Mouse (Mus musculus): ENCODE data around the gene Fgf4. TPM values are rescaled to one million over a fixed set of nuclear protein-coding genes. Genes with fewer than 3 reads are reported as not detected.
"Not testable (repeated sequence)": the region's sequence is repeated elsewhere in the genome, so short reads cannot be mapped to it uniquely, and the experiment has no call there.

Gene Fgf4
- polyA plus RNA-seq, 1 experiment = not detected

DNA sequence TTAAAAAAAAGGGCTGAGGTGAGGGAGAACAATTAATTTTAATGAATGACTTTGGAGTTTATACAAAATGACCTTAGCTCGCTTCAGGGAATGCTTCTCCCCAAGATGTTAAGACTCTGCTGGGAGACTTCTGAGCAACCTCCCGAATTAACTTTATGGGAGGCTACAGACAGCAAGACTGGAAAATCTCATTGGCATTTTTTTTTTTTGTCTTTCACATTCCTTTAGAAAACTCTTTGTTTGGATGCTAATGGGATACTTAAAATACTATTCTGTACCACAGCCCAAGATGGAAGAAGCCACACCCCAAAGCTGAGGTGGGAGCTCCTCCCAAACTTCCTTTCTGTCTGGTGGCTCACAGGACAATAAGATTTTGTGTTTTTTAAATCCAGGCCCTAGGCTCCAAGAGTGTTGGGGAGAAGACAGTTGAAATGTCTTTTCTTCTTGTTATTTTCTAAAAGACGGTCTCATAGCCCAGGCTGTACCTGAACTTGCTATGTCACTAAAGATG, 17.0 kb downstream of the Fgf4 start:
- no peak for DNase-seq (ENCODE audit: low spot score)

DNA sequence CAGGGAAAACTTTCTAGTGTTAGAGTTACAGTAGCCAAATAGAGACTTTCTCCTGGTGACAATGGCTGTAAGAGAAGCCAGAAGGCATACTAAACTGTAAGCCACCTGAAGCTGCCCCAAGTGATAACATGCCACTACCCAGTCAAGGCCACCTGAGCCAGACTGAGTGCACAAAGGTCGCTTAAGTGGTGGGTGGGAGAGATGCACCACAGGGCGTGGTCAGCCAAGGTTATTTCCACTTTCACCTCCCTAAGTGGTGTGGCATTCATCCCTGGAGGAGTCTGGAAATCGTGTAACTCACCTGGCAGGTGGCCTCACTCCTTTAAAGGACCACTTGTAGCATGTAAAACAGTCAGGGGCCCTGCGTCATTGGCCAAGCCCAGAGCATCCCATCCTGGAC, 20.0 kb downstream of the Fgf4 start:
- DNase-seq (ENCODE audit: low spot score) = no peak

DNA sequence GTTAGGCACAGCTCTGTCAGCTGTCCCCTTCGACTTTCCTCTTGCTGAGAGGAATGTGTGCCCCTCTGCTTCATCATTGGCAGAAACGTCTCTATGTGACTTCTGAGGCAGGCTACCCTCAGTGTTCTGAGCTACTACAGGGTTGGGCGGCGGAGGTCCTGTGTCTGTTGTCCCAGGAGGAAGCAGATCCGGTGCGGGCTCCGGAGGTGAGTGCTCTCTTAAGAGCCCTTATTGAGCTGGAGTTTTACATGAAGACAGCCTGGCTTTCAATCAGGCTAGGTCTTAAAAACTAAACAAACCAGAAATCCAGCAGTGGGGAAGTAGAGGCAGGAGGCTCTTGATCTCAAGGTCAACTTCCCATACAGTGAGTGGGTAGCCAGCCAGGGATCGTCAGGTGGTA, 20.4 kb downstream of the Fgf4 start:
- DNase-seq (ENCODE audit: low spot score) = no peak

DNA sequence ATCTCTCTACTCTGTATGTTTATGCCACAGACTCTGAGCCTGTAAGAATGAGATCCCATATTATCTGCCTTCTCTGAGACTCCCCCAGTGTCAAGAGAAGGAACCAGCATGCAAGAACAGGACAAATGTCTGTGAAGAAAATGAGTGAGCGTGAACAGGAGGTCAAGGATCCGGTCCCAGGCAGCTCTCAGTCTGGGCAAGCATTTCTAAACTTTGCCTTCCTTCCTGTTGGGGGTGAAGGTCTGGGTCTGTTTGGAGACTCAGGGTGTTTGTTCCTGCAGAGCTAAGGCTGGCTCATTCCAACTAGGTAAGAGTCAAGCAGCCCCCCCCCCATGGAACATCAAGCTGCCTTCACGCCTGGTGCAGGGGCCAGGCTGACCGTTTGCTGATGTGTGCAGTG, 25.3 kb downstream of the Fgf4 start:
- no peak for DNase-seq (ENCODE audit: low spot score)

DNA sequence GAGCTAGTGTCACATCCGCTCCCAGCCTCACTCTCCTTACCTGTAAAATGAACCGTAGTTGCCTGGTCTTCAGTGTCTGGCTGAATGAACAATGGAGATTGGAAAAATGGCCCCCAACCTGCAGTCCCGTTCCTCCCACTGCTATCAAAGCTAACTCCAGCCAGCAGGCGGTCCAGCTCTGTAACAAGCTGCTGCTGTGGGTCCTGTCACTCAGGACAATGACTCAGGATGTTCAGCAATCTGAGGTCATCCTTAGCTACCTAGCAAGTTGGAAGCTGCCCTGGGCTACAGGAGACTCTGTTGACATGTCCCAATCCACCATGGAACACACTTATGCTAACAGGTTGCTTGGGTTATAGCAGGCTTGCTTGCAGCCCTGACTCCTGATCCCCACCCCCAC, 26.0 kb downstream of the Fgf4 start:
- DNase-seq (ENCODE audit: low spot score) = no peak

DNA sequence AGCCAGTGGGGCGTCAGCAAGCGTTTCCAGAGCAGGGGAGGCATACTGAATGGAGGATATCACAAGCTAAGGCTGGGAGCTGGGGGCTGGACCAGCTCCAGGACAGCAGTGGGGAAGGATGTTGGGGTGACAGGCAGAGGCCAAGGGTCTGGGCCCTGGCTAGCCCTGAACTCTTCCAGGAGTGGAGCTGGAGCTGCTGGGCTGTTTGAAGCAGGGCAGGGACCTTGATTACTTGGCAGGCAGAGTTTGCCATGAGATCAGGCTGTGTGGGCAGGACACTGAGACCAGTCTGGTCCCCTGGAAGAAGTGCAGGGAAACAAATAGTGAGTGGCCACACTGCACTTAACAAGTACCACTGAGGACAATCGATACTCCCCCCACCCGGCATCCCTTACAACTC, 27.1 kb downstream of the Fgf4 start:
- DNase-seq (ENCODE audit: low spot score) = no peak

DNA sequence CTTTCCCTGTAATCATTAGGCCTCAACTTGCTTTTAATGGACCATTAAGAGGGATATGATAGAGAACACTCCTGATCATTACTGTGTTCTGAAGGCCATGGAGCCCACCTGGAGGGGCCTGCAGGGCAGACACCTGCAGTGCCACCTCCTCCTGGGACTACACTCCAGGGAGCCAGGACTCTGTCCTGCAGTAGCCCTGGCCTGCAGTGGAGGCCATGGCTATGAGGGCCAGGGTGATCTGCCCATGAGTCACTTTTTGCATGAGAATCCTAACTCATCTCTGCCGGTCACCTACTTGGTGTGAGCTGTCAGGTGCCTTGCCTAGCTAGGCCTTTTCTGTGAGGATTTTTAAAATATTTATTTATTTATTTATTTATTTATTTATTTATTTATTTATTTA, 31.2 kb downstream of the Fgf4 start:
- DNase-seq (ENCODE audit: low spot score) = no peak

DNA sequence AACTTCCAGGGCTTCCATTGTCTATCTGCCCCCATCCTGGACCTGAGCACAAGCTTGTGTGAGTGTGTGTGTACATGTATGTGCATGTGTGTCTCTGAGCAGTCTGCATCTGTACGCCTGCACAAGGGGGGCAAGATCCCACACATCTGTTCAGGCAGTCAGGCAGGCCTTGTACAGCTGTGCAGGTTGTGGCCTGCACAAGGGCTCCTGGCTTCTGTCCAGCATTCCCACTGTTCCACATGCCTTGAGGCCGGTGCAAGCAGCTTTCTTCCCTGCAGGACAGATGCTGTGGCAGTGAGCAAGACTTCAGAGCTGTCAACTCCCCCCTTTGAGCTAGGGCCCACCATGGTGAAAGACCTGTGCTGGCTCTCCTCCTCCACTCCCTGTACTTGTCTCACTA, 35.9 kb downstream of the Fgf4 start:
- no peak for DNase-seq (ENCODE audit: low spot score)

DNA sequence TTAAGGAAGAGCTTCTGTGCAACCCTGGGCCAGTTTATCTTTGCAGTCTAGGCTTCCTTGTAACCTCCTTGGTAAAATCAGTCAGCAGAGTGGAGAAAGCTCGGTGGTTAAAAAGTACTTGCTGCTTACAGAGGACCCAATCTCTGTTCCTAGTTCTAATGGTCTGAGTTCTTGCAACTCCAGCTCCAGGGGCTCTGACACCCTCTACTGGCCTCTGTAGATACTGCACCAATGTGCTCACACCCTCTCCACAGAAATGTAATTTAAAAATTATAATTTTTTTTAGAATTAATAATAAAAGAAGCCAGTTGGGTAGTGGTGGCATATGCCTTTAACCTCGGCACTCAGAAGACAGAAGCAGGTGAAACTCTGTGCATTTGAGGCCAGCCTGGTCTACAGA, 40.5 kb downstream of the Fgf4 start:
- DNase-seq (ENCODE audit: low spot score) = no peak

DNA sequence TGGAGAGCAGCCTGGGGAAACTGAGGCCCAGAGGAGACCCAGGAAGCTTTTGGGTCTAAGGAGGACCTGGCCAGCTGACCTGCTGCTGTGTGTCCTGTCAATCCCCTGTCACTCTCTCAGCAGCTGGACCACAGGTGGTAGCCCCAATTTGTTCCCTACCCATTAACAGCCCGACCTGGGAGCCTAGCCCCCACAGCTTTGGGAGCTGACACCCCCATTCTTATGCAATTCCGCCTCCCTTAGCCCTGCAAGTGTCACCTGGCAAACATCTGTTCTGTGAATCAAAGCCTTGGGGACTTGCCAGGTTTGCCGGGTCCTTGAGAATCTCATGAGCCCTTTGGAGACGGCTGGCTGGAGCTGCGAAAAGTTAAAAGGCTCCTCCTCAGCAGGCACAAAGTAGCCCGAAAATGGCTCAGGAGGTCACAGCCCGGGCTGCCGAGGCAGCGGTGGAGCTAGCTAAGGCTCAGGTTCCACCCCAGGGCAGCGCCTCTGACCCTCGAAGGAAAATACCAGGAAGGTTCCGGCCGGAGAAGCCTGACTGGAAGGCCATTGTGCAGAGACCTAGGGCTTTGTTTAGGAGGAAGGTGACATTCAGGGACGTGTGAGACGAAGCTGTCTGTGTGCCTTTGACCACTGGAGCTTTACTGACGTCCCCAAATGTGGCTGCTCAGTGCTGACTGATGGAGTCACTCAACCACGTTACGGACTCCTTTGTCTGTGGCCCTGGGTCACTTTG, 41.6 kb downstream of the Fgf4 start:
- DNase-seq (ENCODE audit: low spot score) = no peak

DNA sequence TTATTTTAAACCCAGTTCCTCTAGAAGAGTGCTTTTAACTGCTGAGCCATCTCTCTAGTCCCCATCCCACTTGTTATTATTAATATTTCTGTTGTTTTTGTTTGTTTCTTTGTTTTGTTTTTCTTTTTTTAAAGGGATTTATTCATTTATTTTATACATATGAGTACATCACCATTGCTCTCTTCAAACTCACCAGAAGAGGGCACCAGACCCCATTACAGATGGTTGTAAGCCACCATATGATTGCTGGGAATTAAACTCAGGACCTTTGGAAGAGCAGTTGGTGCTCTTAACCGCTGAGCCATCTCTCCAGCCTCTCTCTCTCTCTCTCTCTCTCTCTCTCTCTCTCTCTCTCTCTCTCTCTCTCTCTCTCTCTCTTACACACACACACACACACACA, 43.5 kb downstream of the Fgf4 start:
- not testable (repeated sequence) for DNase-seq (ENCODE audit: low spot score)

DNA sequence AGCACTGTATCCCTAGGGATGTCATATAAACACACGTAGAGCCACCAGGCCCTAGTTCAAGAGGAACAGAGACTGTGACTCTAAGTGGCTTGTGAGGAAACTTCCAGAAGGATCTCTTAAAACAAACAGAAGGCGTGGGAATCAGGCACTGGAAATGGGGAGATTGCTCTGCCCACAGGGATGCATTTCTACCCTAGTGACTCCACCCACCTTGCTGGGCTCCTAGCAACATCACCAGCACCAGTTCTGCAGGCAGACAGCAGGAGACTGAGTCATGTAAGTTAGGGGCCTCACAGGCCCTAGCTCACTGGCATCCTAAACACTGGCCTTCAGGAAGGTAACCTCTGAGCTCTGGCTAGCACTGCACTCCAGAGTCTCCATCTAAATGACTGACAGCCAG, 44.7 kb downstream of the Fgf4 start:
- DNase-seq (ENCODE audit: low spot score) = no peak

DNA sequence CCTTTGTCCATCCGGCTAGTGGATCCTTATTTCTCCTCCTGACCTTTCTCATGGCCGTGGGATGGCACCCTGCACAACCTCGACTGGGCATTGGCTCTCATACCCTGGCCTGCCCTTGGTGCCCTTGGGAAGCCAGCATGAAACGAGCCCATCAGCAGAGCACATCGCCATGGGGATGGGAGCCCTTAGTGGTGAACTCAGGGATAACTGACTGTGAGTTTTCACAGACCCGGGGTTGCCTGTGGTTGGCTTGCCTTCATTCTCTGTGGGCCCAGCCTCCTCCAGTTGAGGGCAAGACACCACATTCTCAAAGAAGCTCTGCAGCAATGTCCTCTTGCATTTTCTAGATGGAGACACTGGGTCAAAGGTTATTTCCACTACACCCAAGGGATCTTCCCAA, 45.2 kb downstream of the Fgf4 start:
- no peak for DNase-seq (ENCODE audit: low spot score)

DNA sequence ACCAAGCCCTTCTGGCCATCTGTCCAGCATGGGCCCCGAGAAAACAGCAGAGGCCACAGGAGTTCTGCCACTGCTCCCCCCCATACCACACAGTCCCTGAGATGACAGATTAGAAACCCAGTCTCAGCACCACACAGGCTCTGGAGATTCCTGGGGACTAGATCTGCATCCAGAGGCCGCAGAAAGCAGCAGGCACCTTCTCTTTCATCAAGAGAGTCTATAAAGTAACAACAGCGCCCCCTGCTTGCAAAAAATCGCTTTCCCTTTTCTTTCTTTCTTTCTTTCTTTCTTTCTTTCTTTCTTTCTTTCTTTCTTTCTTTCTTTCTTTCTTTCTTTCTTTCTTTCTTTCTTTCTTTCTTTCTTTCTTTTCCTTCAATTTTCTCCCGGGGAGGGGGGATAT, 47.0 kb downstream of the Fgf4 start:
- no peak for DNase-seq (ENCODE audit: low spot score)

DNA sequence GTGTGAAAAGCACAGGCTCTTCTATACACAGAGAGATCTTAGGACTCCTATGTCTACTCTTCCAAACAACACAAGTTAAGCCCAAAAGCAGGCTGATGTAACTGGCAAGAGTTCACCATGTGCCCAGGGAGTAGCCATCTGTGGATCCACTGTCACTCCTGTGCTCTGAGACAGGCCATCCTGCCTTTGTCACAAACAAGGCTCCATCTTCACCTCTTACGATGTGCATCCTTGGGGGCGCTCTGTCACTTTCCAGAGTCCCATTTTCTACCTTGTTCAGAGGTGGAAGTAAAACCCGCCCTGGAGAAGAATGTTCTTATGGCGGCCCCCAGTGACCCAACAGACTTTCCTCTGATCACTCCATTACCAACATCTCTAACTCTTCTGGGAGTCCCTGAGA, 47.5 kb downstream of the Fgf4 start:
- DNase-seq (ENCODE audit: low spot score) = no peak

DNA sequence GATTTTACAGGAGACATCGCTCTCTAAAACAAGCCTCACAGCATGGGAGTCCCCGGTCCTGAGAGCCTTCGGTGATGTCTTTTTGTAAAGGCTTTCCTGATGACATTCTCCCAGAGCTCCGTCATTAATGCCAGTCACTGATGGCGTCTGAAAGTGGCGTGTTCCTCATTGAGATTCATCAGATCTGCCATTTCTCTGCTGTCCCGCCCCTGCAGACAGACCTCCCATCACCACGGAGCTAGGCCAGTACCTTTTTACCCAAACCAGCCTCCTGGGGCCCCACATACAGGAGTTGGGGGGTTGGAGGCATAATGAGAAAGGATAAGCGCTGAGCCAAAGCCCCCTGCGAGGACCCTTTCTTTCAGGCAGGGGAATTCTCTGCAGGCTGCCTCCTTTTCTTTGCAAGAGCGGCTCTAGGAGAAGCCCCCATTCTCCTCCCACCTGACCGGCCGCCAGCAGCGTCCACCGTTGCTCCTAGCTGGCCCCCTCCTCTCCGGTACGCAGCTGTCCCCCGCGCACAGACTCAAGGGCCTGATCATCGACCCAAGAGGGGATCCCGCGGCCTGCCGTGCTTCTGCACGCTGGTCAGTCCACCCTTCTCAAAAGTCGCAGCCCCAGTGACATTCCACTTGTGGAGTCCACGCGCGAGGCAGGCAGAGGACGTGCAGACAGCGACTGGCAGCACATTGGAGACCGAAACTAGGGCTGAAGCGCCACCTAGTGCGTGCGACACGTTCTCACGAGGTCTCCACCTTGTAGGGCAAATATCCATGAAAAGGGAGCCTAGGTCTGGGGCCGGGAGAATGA, 48.3 kb downstream of the Fgf4 start:
- no peak for DNase-seq (ENCODE audit: low spot score)

DNA sequence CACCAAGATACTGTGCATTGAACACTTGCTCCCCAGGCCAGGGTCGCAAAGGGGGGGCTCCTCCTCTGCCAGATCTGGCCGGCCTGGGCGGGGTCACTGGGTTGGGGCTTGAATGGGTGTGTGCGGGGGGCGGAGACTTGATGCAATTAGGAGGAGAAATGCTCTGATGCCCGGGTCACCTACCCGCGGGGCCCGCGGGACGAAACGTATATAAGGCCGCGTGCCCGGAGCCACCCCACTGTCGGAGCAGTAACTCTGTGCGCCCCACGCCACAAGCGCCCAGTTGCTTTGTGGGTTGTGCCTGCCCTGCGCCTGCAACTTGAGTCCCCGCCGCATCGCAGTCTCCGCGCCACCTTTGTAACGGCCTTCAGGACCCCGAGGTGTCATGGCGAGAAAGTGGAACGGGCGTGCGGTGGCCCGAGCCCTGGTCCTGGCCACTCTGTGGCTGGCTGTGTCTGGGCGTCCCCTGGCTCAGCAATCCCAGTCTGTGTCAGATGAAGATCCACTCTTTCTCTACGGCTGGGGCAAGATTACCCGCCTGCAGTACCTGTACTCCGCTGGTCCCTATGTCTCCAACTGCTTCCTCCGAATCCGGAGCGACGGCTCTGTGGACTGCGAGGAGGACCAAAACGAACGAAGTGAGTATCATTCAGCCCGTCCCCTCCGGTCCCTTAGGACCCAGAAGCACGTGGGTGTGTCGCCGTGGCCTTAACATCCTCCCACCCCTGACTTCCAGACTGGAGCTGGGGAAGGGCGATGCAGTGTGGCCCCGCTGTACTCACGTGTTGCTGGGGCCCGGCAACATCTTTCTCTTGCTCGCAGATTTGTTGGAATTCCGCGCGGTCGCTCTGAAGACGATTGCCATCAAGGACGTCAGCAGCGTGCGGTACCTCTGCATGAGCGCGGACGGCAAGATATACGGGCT, 49.4 kb downstream of the Fgf4 start, which contains the start of gene Fgf15:
TSS of gene Fgf15 (plus strand) at position 238 of the 925 bp plus-strand sequence.
- DNase-seq (ENCODE audit: low spot score) = no peak

DNA sequence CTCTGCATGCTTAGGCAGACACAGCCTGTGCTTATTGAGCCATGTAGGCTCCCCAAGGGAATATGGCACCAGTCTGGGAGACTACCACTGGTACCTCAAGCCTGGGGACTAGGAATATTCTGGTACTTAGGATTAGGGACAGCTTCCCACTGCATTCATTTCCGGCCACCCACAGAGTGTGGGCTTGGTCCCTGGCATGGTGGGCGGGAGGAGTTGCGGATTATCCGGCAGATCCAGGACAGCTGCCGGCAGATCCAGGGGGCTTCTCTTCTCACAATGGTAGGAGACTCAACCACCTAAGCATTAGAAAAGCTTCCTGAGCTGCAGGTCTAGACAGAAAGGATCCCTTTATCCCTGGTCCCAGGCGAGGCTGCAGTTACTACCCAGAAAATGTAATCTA, 51.3 kb downstream of the Fgf4 start:
- DNase-seq (ENCODE audit: low spot score) = no peak

DNA sequence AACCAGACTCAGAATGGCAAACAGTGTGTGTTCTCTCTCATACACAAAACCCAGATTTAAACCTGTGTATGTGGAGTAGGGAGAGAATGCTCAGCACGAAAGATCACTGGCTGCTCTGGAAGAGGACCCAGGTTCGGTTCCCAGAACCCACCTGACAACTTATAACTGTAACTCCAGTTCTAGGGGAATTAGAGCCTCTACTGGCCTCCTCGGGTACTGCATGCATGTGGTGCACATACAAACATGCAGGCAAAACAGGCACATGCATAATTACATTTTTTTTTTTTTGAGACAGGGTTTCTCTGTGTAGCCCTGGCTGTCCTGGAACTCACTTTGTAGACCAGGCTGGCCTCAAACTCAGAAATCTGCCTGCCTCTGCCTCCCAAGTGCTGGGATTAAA, 58.3 kb downstream of the Fgf4 start:
- DNase-seq (ENCODE audit: low spot score) = not testable (repeated sequence)

DNA sequence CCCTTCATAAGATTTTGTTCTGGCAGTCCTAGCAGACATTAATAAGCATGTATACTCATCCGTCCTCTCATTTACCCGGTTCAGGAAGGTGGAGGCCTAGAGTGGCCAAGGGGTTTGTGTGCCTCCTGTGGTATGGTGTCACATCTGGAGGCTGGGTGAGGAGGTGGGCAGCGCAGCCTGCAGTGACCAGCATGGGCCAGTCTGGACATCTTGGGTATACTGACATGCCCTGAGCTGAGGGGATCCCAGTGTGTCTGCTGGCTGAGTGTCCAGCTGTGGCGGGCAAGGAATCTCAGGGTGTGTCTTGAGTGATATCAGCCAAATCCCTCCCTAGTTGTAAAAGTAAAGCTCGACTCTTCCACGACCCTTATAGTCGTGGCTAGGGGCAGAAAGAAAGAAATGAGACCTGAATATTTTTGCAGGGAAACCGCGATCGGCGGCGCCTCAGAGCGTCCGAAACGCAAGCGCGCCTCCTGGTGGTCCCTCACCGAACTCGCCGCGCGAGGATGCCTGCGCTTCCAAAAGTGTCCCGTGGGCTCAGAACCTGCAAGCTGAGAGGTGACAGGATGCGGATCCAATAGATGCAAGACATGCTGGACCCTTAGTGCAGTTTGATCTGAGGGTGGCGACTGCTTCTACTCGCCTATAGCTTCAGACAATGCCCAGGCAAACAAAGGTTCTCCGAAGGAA, 59.7 kb downstream of the Fgf4 start:
- no peak for DNase-seq (ENCODE audit: low spot score)

DNA sequence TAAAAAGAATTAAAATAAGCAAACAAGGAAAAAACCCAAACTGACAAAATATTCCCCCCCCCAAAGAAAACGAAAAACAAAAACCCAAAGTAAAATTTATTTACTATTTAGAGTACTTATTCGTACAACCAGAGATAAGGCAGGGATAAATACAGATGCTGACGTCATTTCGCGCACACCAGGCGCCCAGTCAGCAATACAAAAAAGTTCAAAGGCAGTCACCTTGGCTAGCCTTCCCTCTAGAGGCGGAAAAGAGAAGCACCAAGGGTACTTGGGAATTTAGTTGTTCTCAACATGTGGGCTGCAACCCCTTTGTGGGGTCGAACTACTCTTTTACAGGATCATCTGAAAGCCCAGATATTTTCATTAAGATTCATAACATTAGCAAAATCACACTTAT, 60.6 kb downstream of the Fgf4 start:
- no peak for DNase-seq (ENCODE audit: low spot score)

DNA sequence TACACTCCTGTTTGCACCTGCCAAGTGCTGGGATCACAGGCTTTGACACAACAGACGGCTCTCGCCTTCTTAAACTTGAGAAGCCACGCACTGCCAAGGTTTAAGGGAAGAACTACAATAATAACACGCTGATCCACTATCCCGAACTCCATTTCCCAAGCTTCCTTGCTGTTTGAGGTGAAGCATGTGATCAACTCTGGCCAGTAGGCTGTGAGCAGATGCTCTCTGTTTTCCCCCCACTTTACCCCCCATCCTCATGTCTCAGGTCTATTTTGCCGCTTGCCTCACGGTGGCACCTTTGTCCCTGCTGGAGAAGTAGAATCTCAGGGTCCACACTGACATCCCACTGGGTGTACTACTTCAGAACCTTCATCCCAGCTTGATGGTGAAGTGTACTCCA, 61.5 kb downstream of the Fgf4 start:
- DNase-seq (ENCODE audit: low spot score) = no peak
